Mouse (Mus musculus) MEL (cell line): ENCODE measurements at regions not wholly inside any gene's neighbourhood (a gene's known extent, or its start where the extent isn't known, plus 50 kb on each side); places are given as distances from the start of the nearest gene placed in this dataset.
"Not testable (repeated sequence)": the region's sequence is repeated elsewhere in the genome, so short reads cannot be mapped to it uniquely, and the experiment has no call there.

ENCODE experiments used
- DNase-seq: peaks from one replicate; pipeline ENCODE4 v3.0.0; 2011; ENCODE audit warnings: low read depth, low spot score
- H3K27ac ChIP-seq: 2 replicates; pipeline ENCODE4 v1.5.1; 2012; ENCODE audit warnings: low read depth, mild to moderate bottlenecking, control low read depth, low read length, moderate library complexity; ENCODE audit not compliant: control insufficient read depth
- H3K27me3 ChIP-seq, 2 experiments: fragments of 150-350 bp in 1 of 2; sonication (generic) in 1 of 2; 2 replicates each; pipeline ENCODE4 v1.6.1; 2012; ENCODE audit warnings: low read length in 2 of 2, mild to moderate bottlenecking in 2 of 2, improper control_type of control experiment in 1 of 2, moderate library complexity in 1 of 2; ENCODE audit not compliant: insufficient read depth in 2 of 2, control insufficient read depth in 1 of 2
- H3K36me3 ChIP-seq, 2 experiments: 2 replicates each; pipeline ENCODE4 v1.6.1; 2012 to 2014; ENCODE audit warnings: low read length in 2 of 2, improper control_type of control experiment in 1 of 2, inconsistent platforms in 1 of 2, mild to moderate bottlenecking in 1 of 2; ENCODE audit not compliant: insufficient read depth in 2 of 2, control insufficient read depth in 1 of 2
- H3K4me1 ChIP-seq, 2 experiments: fragments of 150-350 bp in 1 of 2; sonication (generic) in 1 of 2; 2 replicates each; pipeline ENCODE4 v1.6.1; 2012; ENCODE audit warnings: low read length in 2 of 2, improper control_type of control experiment in 1 of 2, mild to moderate bottlenecking in 1 of 2; ENCODE audit not compliant: insufficient read depth in 2 of 2, control insufficient read depth in 1 of 2
- H3K4me3 ChIP-seq, 2 experiments: fragments of 150-350 bp in 1 of 2; sonication (generic) in 1 of 2; 2 replicates each; pipeline ENCODE4 v1.5.1; 2012; ENCODE audit warnings: low read depth in 2 of 2, low read length in 2 of 2, mild to moderate bottlenecking in 2 of 2, moderate library complexity in 2 of 2, control low read depth in 1 of 2, improper control_type of control experiment in 1 of 2; ENCODE audit not compliant: control insufficient read depth in 1 of 2, insufficient read depth in 1 of 2
- H3K79me2 ChIP-seq: 2 replicates; pipeline ENCODE4 v1.6.1; 2012; ENCODE audit warnings: mild to moderate bottlenecking, low read length, moderate library complexity; ENCODE audit not compliant: control insufficient read depth, poor library complexity, insufficient read depth
- H3K9ac ChIP-seq: 2 replicates; pipeline ENCODE4 v1.6.1; 2012; ENCODE audit warnings: low read depth, mild to moderate bottlenecking, control low read depth, low read length, moderate library complexity; ENCODE audit not compliant: control insufficient read depth, poor library complexity, severe bottlenecking
- H3K9me3 ChIP-seq: fragments of 150-350 bp; sonication (generic); replicated peaks from 2 replicates; pipeline ENCODE4 v1.6.1; 2012; ENCODE audit warnings: mild to moderate bottlenecking, low read length, improper control_type of control experiment, moderate library complexity; ENCODE audit not compliant: insufficient read depth
- BHLHE40 ChIP-seq: IDR thresholded peaks from 2 replicates; pipeline ENCODE4 v1.6.1; 2012; ENCODE audit warnings: low read depth, mild to moderate bottlenecking, inconsistent platforms, low read length, improper control_type of control experiment, borderline replicate concordance
- CHD1 ChIP-seq: IDR thresholded peaks from 2 replicates; pipeline ENCODE4 v1.6.1; 2012; ENCODE audit warnings: low read depth, mild to moderate bottlenecking, inconsistent platforms, low read length, improper control_type of control experiment
- CHD2 ChIP-seq: IDR thresholded peaks from 2 replicates; pipeline ENCODE4 v1.6.1; 2011; ENCODE audit warnings: low read length, improper control_type of control experiment
- CTCF ChIP-seq, 3 experiments: IDR thresholded peaks in 2 of 3; conservative IDR thresholded peaks in 1 of 3; 2 replicates each; pipeline ENCODE4 v1.5.1; 2011 to 2012; ENCODE audit warnings: low read length in 3 of 3, low read depth in 2 of 3, mild to moderate bottlenecking in 2 of 3, improper control_type of control experiment in 1 of 3, inconsistent platforms in 1 of 3, mixed read lengths in 1 of 3, moderate library complexity in 1 of 3; ENCODE audit not compliant: control insufficient read depth in 1 of 3, insufficient read depth in 1 of 3, poor library complexity in 1 of 3, severe bottlenecking in 1 of 3
- E2F4 ChIP-seq: IDR thresholded peaks from 2 replicates; pipeline ENCODE4 v1.6.1; 2011; ENCODE audit warnings: low read depth, low read length, improper control_type of control experiment, borderline replicate concordance
- ELF1 ChIP-seq: IDR thresholded peaks from 2 replicates; pipeline ENCODE4 v1.6.1; 2014; ENCODE audit warnings: low read depth, mild to moderate bottlenecking, inconsistent platforms, low read length, improper control_type of control experiment, moderate library complexity
- ETS1 ChIP-seq: IDR thresholded peaks from 2 replicates; pipeline ENCODE4 v1.6.1; 2012; ENCODE audit warnings: low read depth, mild to moderate bottlenecking, inconsistent platforms, low read length, improper control_type of control experiment, moderate library complexity
- GABPA ChIP-seq: IDR thresholded peaks from 2 replicates; pipeline ENCODE4 v1.6.1; 2012; ENCODE audit warnings: low read depth, mild to moderate bottlenecking, inconsistent platforms, low read length, improper control_type of control experiment, moderate library complexity
- GATA1 ChIP-seq: IDR thresholded peaks from 2 replicates; pipeline ENCODE4 v1.6.1; 2011; ENCODE audit warnings: low read depth, low read length, improper control_type of control experiment
- HCFC1 ChIP-seq: IDR thresholded peaks from 2 replicates; pipeline ENCODE4 v1.6.1; 2012; ENCODE audit warnings: low read depth, mild to moderate bottlenecking, inconsistent platforms, low read length, improper control_type of control experiment, moderate library complexity
- KAT2A ChIP-seq: conservative IDR thresholded peaks from 2 replicates; pipeline ENCODE4 v1.6.1; 2012; ENCODE audit warnings: low read depth, low read length, improper control_type of control experiment, inconsistent platforms
- MAZ ChIP-seq: IDR thresholded peaks from 2 replicates; pipeline ENCODE4 v1.6.1; 2012; ENCODE audit warnings: low read depth, mild to moderate bottlenecking, inconsistent platforms, low read length, improper control_type of control experiment
- MEF2A ChIP-seq: IDR thresholded peaks from 2 replicates; pipeline ENCODE4 v1.6.1; 2014; ENCODE audit warnings: low read depth, mild to moderate bottlenecking, inconsistent platforms, low read length, improper control_type of control experiment; ENCODE audit not compliant: poor library complexity, insufficient replicate concordance, severe bottlenecking; ENCODE audit errors: extremely low read depth
- NELFE ChIP-seq: IDR thresholded peaks from 2 replicates; pipeline ENCODE4 v1.6.1; 2011; ENCODE audit warnings: low read depth, low read length, improper control_type of control experiment
- POLR2AphosphoS2 ChIP-seq: IDR thresholded peaks from 2 replicates; pipeline ENCODE4 v1.6.1; 2011; ENCODE audit warnings: low read length, improper control_type of control experiment
- RAD21 ChIP-seq: IDR thresholded peaks from 2 replicates; pipeline ENCODE4 v1.6.1; 2011; ENCODE audit warnings: mild to moderate bottlenecking, low read depth, low read length, improper control_type of control experiment
- RCOR1 ChIP-seq: IDR thresholded peaks from 2 replicates; pipeline ENCODE4 v1.6.1; 2012; ENCODE audit warnings: low read depth, mild to moderate bottlenecking, inconsistent platforms, low read length, improper control_type of control experiment
- SMC3 ChIP-seq: IDR thresholded peaks from 2 replicates; pipeline ENCODE4 v1.6.1; 2011; ENCODE audit warnings: low read depth, low read length, improper control_type of control experiment
- TAL1 ChIP-seq: IDR thresholded peaks from 2 replicates; pipeline ENCODE4 v1.6.1; 2012; ENCODE audit warnings: mild to moderate bottlenecking, inconsistent platforms, low read length, moderate library complexity, mixed read lengths
- TBP ChIP-seq: IDR thresholded peaks from 2 replicates; pipeline ENCODE4 v1.8.0; 2011; ENCODE audit warnings: low read depth, low read length, improper control_type of control experiment
- UBTF ChIP-seq: IDR thresholded peaks from 2 replicates; pipeline ENCODE4 v1.6.1; 2012; ENCODE audit warnings: low read depth, mild to moderate bottlenecking, inconsistent platforms, low read length, improper control_type of control experiment, moderate library complexity, borderline replicate concordance; ENCODE audit not compliant: insufficient read depth
- USF1 ChIP-seq: IDR thresholded peaks from 2 replicates; pipeline ENCODE4 v1.6.1; 2014; ENCODE audit warnings: low read depth, mild to moderate bottlenecking, inconsistent platforms, low read length, improper control_type of control experiment, moderate library complexity
- ZC3H11A ChIP-seq: IDR thresholded peaks from 2 replicates; pipeline ENCODE4 v1.6.1; 2012; ENCODE audit warnings: low read depth, mild to moderate bottlenecking, inconsistent platforms, low read length, improper control_type of control experiment
- ZNF384 ChIP-seq: IDR thresholded peaks from 2 replicates; pipeline ENCODE4 v1.6.1; 2012; ENCODE audit warnings: low read depth, mild to moderate bottlenecking, inconsistent platforms, low read length, improper control_type of control experiment

GRCm38 (mm10) chr9:116427278-116427677 lies 252.1 kb upstream of the Tgfbr2 start:
- Histone ChIP-seq H3K27ac (no peak overlapping the region), H3K79me2 (no peaks in the 10 kb centered on the region)

GRCm38 (mm10) chr9:116426269-116426999 lies 251.3 kb upstream of the Tgfbr2 start:
- Histone ChIP-seq H3K4me3 (no peak overlapping the region), H3K9me3 (no peaks in the 10 kb centered on the region), H3K27ac (no peak overlapping the region)
- TF ChIP-seq SMC3 (peak; percentile 25), RAD21 (peak; percentile 38), KAT2A (no peak), MEF2A (no peak), CHD2 (no peak), NELFE (no peak), CTCF (IDR thresholded peaks at IDR 0.05 in 2 of 3, conservative IDR thresholded peaks at IDR 0.05 in 1 of 3; ENCODE audit: control insufficient read depth in 1 of 3, insufficient read depth in 1 of 3, low read depth in 2 of 3, low read length in 3 of 3, poor library complexity in 1 of 3, severe bottlenecking in 1 of 3) (peak; percentile 8 to 56 (median 31); a peak in 4 of 6 replicates), ZC3H11A (0 out of 2 replicates have a peak, but pooled peaks have one; percentile 12), USF1 (no peak), GATA1 (no peak), RCOR1 (no peak)
- TF ChIP-seq, all 39 proteins: peak for 4
- DNase-seq = peak; percentile 10
- no peak overlapping the region for H3K9ac ChIP-seq
- no peaks in the 10 kb centered on the region for H3K4me1 ChIP-seq
- H3K36me3 ChIP-seq = no peaks in the 10 kb centered on the region
- no peaks in the 10 kb centered on the region for H3K79me2 ChIP-seq
- no peaks in the 10 kb centered on the region for H3K27me3 ChIP-seq

More at GRCm38 (mm10) chr9:116427278-116427677, 252.1 kb upstream of the Tgfbr2 start:
- H3K9ac ChIP-seq = no peak overlapping the region
- H3K9me3 ChIP-seq = no peaks in the 10 kb centered on the region
- TF ChIP-seq USF1 (no peak), SMC3 (no peak), E2F4 (no peak), POLR2AphosphoS2 (no peak), ZC3H11A (no peak), NELFE (no peak), UBTF (no peak), TAL1 (no peak), GABPA (no peak), ETS1 (no peak), ZNF384 (no peak), CHD1 (no peak), BHLHE40 (no peak), HCFC1 (no peak), MAZ (no peak), ELF1 (no peak), TBP (no peak), RCOR1 (no peak)
- no peaks in the 10 kb centered on the region for H3K4me1 ChIP-seq
- no peak for DNase-seq
- H3K27me3 ChIP-seq = no peaks in the 10 kb centered on the region
- no peaks in the 10 kb centered on the region for H3K36me3 ChIP-seq
- H3K4me3 ChIP-seq = no peak overlapping the region

DNA sequence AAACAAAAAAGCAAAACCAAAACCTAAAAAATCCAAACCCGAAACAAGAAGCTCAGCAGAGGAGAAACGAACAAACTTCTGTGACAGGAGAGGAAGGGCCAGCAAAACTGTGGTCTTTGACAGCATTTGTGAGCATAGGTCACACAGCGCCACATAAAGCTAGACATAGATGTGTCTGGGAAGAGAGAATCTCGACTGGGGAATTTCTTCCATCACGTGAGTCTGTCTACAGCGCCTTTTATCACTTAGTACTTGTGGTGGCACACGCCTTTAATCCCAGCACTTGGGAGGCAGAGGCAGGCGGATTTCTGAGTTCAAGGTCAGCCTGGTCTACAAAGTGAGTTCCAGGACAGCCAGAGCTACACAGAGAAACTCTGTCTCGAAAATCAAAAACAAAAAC lies 250.2 kb upstream of the Tgfbr2 start:
- H3K36me3 ChIP-seq, H3K9ac ChIP-seq, DNase-seq, H3K4me3 ChIP-seq, H3K4me1 ChIP-seq, H3K27ac ChIP-seq, H3K79me2 ChIP-seq, H3K9me3 ChIP-seq, H3K27me3 ChIP-seq: not testable (repeated sequence)
